Mouse (Mus musculus) stomach, embryonic 16.5 days (tissue): Measurements from ENCODE around the gene Tnnc1. TPM values are rescaled to one million over a fixed set of nuclear protein-coding genes. Genes with fewer than 3 reads are reported as not detected.
A peak's percentile ranks its signal among the peaks of the same experiment; 100 is the strongest.

Experiments used
- ATAC-seq: fragments of 200-750 bp; cut with Nextera tagmentation; 2 replicates; pipeline ENCODE4 v1.8.0; 2017; ENCODE audit warnings: moderate number of reproducible peaks, moderate TSS enrichment; ENCODE audit not compliant: insufficient read depth, low FRiP score
- H3K27ac ChIP-seq: fragments of 300-500 bp; sonication (generic); 2 replicates; pipeline ENCODE4 v1.5.1; 2014; ENCODE audit warnings: low read length
- H3K27me3 ChIP-seq: fragments of 300-500 bp; sonication (generic); 2 replicates; pipeline ENCODE4 v1.6.1; 2014; ENCODE audit warnings: low read length, control low read depth, mixed read lengths; ENCODE audit not compliant: control insufficient read depth, insufficient read depth
- H3K36me3 ChIP-seq: fragments of 300-500 bp; sonication (generic); 2 replicates; pipeline ENCODE4 v1.6.1; 2014; ENCODE audit warnings: low read length; ENCODE audit not compliant: control insufficient read depth, insufficient read depth
- H3K4me1 ChIP-seq: fragments of 300-500 bp; sonication (generic); 2 replicates; pipeline ENCODE4 v1.6.1; 2014; ENCODE audit warnings: low read length, control low read depth, mixed read lengths; ENCODE audit not compliant: control insufficient read depth, insufficient read depth
- H3K4me2 ChIP-seq: fragments of 300-500 bp; sonication (generic); 2 replicates; pipeline ENCODE4 v1.6.1; 2014; ENCODE audit warnings: low read depth, low read length, mixed read lengths
- H3K4me3 ChIP-seq: fragments of 300-500 bp; sonication (generic); replicated peaks from 2 replicates; pipeline ENCODE4 v1.5.1; 2014; ENCODE audit warnings: mild to moderate bottlenecking, low read length
- H3K9ac ChIP-seq: fragments of 300-500 bp; sonication (generic); 2 replicates; pipeline ENCODE4 v1.6.1; 2014; ENCODE audit warnings: low read length
- H3K9me3 ChIP-seq: fragments of 300-500 bp; sonication (generic); replicated peaks from 2 replicates; pipeline ENCODE4 v1.6.1; 2016; ENCODE audit warnings: low read length, control low read depth; ENCODE audit not compliant: control insufficient read depth
- WGBS: fragments of 180-500 bp; shearing (Covaris S2); extraction: QIAGEN DNeasy Blood & Tissue Kit; methylation state at CpG from one replicate; pipeline ENCODE4 v1.1.7; 2014; 5-methylcytosine and 5-hydroxymethylcytosine counted together
- polyA plus RNA-seq: library from polyadenylated mRNA; unstranded; fragments of >200 nt; fragmentation: Nextera tagmentation; extraction: Ambion mirVana; gene quantifications from 2 replicates; pipeline ENCODE4 v1.2.1, GENCODE M21; 2015

Tnnc1 gene
- polyA plus RNA-seq, 1 experiment from 2014 or later, result 46.9 TPM

- Histone ChIP-seq H3K4me1 (no peaks in the 10 kb centered on the region), H3K4me3 (no peak overlapping the region), H3K9me3 (no peaks in the 10 kb centered on the region), H3K9ac (0 out of 2 replicates have a peak overlapping the region, but pooled peaks have one; percentile 11), H3K36me3 (no peaks in the 10 kb centered on the region), H3K4me2 (no peak overlapping the region), H3K27me3 (no peaks in the 10 kb centered on the region), H3K27ac (no peak overlapping the region)
- no peak for ATAC-seq
- WGBS, result 84% methylated on average over 13 of the region's 13 CpGs
These were observed 24.4 kb downstream of the Tnnc1 start for GRCm38 (mm10) chr14:31232404-31233069.

GRCm38 (mm10) chr14:31233070-31233995 lies 25.2 kb downstream of the Tnnc1 start:
- H3K9ac ChIP-seq, result no peak overlapping the region
- H3K9me3 ChIP-seq, result no peaks in the 10 kb centered on the region
- no peaks in the 10 kb centered on the region for H3K27me3 ChIP-seq
- H3K27ac ChIP-seq, result no peak overlapping the region
- H3K4me1 ChIP-seq, result no peaks in the 10 kb centered on the region
- no peak overlapping the region for H3K4me3 ChIP-seq
- 75% methylated on average over 14 of the region's 14 CpGs for WGBS
- no peaks in the 10 kb centered on the region for H3K36me3 ChIP-seq
- no peak overlapping the region for H3K4me2 ChIP-seq
- 0 out of 2 replicates have a peak, but pooled peaks have one; percentile 11 for ATAC-seq

- Histone ChIP-seq H3K4me3 (no peak overlapping the region), H3K9ac (0 out of 2 replicates have a peak overlapping the region, but pooled peaks have one; percentile 4), H3K36me3 (no peaks in the 10 kb centered on the region; the same call in 1 of the 2 replicates), H3K27ac (no peak overlapping the region), H3K9me3 (no peaks in the 10 kb centered on the region), H3K4me1 (no peaks in the 10 kb centered on the region), H3K4me2 (no peak overlapping the region), H3K27me3 (no peaks in the 10 kb centered on the region)
- 10% methylated on average over 11 of the region's 11 CpGs for WGBS
- 0 out of 2 replicates have a peak, but pooled peaks have one; percentile 48 for ATAC-seq
These were observed 26.0 kb downstream of the Tnnc1 start for GRCm38 (mm10) chr14:31233996-31234591.

DNA sequence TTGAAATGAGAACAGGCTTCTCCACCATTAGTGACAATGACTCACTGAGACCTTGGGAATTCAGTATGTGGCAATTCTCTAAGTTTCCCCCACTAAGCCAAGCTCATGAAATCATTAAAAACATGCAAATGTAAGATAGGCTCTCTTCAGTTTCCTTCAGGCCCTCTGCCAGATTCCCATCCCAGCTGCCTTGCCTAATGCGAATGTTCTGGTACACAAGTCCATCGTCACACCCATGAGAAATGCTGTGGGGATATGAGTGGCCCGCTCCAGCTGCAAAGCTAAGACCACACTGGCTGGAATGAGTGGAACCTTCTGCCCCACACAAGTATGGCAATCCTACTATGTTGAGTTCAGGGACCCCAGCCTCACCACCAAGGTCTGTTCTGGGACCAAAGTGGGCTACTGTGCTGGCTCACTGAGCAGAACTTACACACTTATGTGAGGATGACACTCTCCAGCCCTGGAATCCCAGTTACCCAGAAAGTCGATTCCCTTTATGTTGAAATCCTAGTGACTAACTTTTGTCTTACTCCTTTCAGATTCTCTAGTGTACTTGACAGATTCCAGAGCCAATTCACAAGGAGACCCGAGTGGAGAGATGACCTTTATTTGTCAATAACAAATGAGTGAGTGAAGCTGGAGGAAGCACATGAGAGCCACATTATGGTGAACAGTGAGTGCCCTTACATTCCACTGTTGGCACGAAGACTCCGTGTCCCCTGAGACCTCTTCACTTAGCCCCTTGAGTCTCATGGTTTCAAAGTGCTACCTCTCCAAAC lies 29.2 kb downstream of the Tnnc1 start:
- Histone ChIP-seq H3K9ac (no peak overlapping the region), H3K4me3 (no peak overlapping the region), H3K27ac (no peak overlapping the region), H3K4me2 (no peak overlapping the region), H3K27me3 (no peaks in the 10 kb centered on the region), H3K36me3 (no peaks in the 10 kb centered on the region; the same call in 1 of the 2 replicates), H3K4me1 (no peaks in the 10 kb centered on the region), H3K9me3 (no peaks in the 10 kb centered on the region)
- ATAC-seq, result no peak
- WGBS, result 78% methylated on average over 7 of the region's 7 CpGs

DNA sequence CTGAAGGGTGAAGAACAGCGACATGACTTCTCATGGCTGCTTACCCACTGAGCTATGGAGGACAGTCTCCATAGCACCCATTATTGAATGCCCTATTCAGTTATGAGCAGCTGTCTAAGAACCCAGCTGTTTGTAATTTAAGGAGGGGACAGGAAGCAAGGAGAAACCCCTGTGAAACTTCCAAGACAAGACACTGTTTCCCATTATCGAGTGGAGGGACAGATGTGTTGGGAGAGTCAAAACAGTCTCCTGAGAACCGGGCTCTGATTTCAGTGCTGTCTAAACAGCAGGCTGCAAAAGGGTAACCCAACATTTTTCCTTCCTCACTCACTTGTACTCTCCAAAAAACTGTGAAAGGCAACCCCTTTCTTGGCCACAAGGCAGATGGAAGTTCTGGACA lies 32.4 kb downstream of the Tnnc1 start:
- H3K9ac ChIP-seq, result no peak overlapping the region
- H3K9me3 ChIP-seq, result no peaks in the 10 kb centered on the region
- ATAC-seq, result no peak
- H3K27ac ChIP-seq, result no peak overlapping the region
- H3K4me2 ChIP-seq, result no peak overlapping the region
- H3K27me3 ChIP-seq, result no peaks in the 10 kb centered on the region
- no peak overlapping the region for H3K4me3 ChIP-seq
- H3K36me3 ChIP-seq, result no peaks in the 10 kb centered on the region; the same call in 1 of the 2 replicates
- 60% methylated on average over 3 of the region's 3 CpGs for WGBS
- no peaks in the 10 kb centered on the region for H3K4me1 ChIP-seq

DNA sequence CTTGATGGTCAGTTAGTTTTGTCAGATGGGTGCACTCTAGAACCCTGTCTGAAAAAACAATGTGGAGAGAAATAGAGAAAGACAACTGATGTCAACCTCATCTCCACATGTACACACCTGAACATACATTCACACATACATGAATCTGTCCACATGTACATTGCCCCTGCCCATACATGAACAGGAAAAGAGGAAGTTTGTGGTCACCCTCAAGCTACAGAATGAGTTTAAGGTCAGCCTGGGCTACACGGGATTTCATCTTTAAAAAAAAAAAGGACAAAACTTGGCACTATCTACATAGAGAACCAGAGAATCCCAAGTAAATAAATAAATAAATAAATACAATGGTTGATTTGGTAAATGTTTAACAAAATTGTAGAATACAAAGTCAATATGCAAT lies 36.7 kb downstream of the Tnnc1 start:
- no peak overlapping the region for H3K4me3 ChIP-seq
- H3K4me2 ChIP-seq, result no peak overlapping the region
- H3K36me3 ChIP-seq, result no peaks in the 10 kb centered on the region
- no peak overlapping the region for H3K9ac ChIP-seq
- no peaks in the 10 kb centered on the region for H3K9me3 ChIP-seq
- ATAC-seq, result no peak
- WGBS, result 75% methylated on average over 1 of the region's 1 CpGs
- no peak overlapping the region for H3K27ac ChIP-seq
- no peaks in the 10 kb centered on the region for H3K4me1 ChIP-seq
- no peaks in the 10 kb centered on the region for H3K27me3 ChIP-seq

DNA sequence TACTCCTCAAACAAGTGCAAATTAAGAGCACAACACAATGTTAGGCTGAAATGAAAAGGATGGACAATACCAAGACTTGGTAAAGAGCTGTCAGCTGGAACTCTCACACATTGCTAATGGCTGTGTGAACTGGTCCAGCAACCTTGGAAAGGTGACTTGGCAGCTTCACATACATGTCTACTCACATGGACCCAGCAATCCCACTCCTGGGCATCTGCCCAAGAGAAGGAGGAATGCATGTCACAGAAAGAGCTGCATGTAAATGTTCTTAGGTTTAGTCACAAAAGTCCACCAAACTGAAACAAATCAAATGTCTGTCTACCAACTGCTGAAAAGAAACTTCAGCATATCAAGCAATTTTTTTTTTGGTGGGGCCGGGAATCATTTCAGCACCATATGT lies 37.8 kb downstream of the Tnnc1 start:
- H3K36me3 ChIP-seq, result no peaks in the 10 kb centered on the region
- no peak for ATAC-seq
- no peak overlapping the region for H3K4me2 ChIP-seq
- no peak overlapping the region for H3K9ac ChIP-seq
- 80% methylated on average over 1 of the region's 1 CpGs for WGBS
- no peaks in the 10 kb centered on the region for H3K27me3 ChIP-seq
- 0 out of 2 replicates have a peak, but pooled peaks cover 5% of the 10 kb centered on the region for H3K4me1 ChIP-seq
- H3K4me3 ChIP-seq, result no peak overlapping the region
- H3K9me3 ChIP-seq, result no peaks in the 10 kb centered on the region
- H3K27ac ChIP-seq, result no peak overlapping the region

DNA sequence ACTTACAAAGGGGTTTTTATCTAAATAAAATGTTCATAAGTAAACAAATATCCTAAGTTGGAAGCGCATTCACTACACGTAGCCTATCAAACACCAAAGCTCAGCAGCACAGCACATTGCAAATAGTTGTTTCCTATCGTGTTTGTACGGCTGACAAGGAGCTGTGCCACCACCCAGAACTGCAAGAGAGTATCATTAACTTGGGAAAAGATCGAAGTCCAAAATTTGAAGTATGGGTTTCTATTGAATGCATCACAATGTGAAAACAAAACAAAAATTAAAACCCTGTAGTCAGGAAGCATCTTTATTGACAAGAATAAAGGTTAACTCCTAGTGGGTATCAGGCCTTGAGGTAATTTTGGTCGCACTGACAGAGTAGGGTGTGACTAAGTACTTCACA lies 40.3 kb downstream of the Tnnc1 start:
- Histone ChIP-seq H3K9me3 (no peaks in the 10 kb centered on the region), H3K4me1 (peaks cover 13% of the 10 kb centered on the region; the same call in 1 of the 2 replicates), H3K9ac (no peak overlapping the region), H3K36me3 (no peaks in the 10 kb centered on the region), H3K4me2 (no peak overlapping the region), H3K27me3 (no peaks in the 10 kb centered on the region), H3K27ac (no peak overlapping the region), H3K4me3 (no peak overlapping the region)
- ATAC-seq, result no peak
- WGBS, result 84% methylated on average over 6 of the region's 6 CpGs
